Mouse (Mus musculus) intestine, postnatal 0 days (tissue): ENCODE measurements around the gene Mad2l1bp. TPM values are rescaled to one million over a fixed set of nuclear protein-coding genes. Genes with fewer than 3 reads are reported as not detected.

Source experiments
- ATAC-seq: fragments of 200-750 bp; cut with Nextera tagmentation; 2 replicates; pipeline ENCODE4 v1.8.0; 2017; ENCODE audit warnings: mild to moderate bottlenecking, moderate TSS enrichment, moderate library complexity
- H3K27ac ChIP-seq: fragments of 300-500 bp; sonication (generic); 2 replicates; pipeline ENCODE4 v1.5.1; 2014; ENCODE audit warnings: mild to moderate bottlenecking, low read depth, low read length, moderate library complexity
- H3K27me3 ChIP-seq: fragments of 300-500 bp; sonication (generic); replicated peaks from 2 replicates; pipeline ENCODE4 v1.6.1; 2014; ENCODE audit warnings: low read length, mixed read lengths; ENCODE audit not compliant: control insufficient read depth, insufficient read depth
- H3K36me3 ChIP-seq: fragments of 300-500 bp; sonication (generic); 2 replicates; pipeline ENCODE4 v1.6.1; 2014; ENCODE audit warnings: mild to moderate bottlenecking, moderate library complexity; ENCODE audit not compliant: control insufficient read depth, insufficient read depth
- H3K4me1 ChIP-seq: fragments of 300-500 bp; sonication (generic); replicated peaks from 2 replicates; pipeline ENCODE4 v1.6.1; 2014; ENCODE audit warnings: antibody characterized with exemption, low read length, mixed read lengths; ENCODE audit not compliant: control insufficient read depth, insufficient read depth
- H3K4me2 ChIP-seq: fragments of 300-500 bp; sonication (generic); replicated peaks from 2 replicates; pipeline ENCODE4 v1.6.1; 2014; ENCODE audit warnings: low read depth, mild to moderate bottlenecking, moderate library complexity
- H3K4me3 ChIP-seq: fragments of 300-500 bp; sonication (generic); 2 replicates; pipeline ENCODE4 v1.5.1; 2014; ENCODE audit warnings: low read depth, low read length
- H3K9ac ChIP-seq: fragments of 300-500 bp; sonication (generic); 2 replicates; pipeline ENCODE4 v1.6.1; 2014; ENCODE audit warnings: mild to moderate bottlenecking, low read depth, low read length
- H3K9me3 ChIP-seq: fragments of 300-500 bp; sonication (generic); 2 replicates; pipeline ENCODE4 v1.6.1; 2016; ENCODE audit warnings: mixed run types; ENCODE audit not compliant: control insufficient read depth
- CTCF ChIP-seq: sonication (generic); IDR thresholded peaks from 2 replicates; pipeline ENCODE4 v1.5.1; 2016; ENCODE audit warnings: low read depth, mild to moderate bottlenecking, control low read depth, antibody characterized with exemption, moderate library complexity
- WGBS: fragments of 180-500 bp; shearing (Covaris S2); extraction: QIAGEN DNeasy Blood & Tissue Kit; methylation state at CpG from one replicate; pipeline ENCODE4 v1.1.7; 2014; 5-methylcytosine and 5-hydroxymethylcytosine counted together
- polyA plus RNA-seq: library from polyadenylated mRNA; unstranded; fragments of >200 nt; fragmentation: Nextera tagmentation; extraction: Ambion mirVana; gene quantifications from 2 replicates; pipeline ENCODE4 v1.2.1, GENCODE M21; 2015

The Mad2l1bp gene
- polyA plus RNA-seq, 1 experiment from 2014 or later, result 40.2 TPM

DNA sequence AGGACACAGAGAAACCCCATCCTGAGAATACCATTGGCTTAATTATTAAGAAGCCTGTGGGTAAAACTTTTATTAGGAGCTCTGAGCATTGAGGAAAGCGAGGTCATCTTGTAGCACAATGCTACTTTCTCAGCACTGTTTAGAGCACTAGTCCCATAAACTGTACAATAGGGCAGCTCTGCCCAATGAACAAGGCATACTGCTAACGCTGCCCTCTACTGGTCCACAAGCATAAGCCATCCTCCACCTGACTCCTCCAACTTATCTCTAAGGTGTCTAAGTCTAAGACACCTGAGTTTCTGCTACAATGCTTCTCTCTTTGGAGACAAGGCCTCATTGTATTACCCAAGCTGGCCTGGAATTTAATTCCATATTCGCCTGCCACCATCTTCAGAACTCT is 17.2 kb upstream of the Mad2l1bp start:
- ATAC-seq, result no peak; the same call in 1 of the 2 replicates
- H3K4me3 ChIP-seq, result no peak overlapping the region
- TF ChIP-seq CTCF, result peak; percentile 84
- 76% methylated on average over 3 of the region's 3 CpGs for WGBS
- H3K9ac ChIP-seq, result no peak overlapping the region
- no peaks in the 10 kb centered on the region for H3K27me3 ChIP-seq
- H3K4me2 ChIP-seq, result no peak overlapping the region
- peaks cover 62% of the 10 kb centered on the region for H3K36me3 ChIP-seq
- no peak overlapping the region for H3K27ac ChIP-seq
- H3K4me1 ChIP-seq, result no peaks in the 10 kb centered on the region
- H3K9me3 ChIP-seq, result no peaks in the 10 kb centered on the region

DNA sequence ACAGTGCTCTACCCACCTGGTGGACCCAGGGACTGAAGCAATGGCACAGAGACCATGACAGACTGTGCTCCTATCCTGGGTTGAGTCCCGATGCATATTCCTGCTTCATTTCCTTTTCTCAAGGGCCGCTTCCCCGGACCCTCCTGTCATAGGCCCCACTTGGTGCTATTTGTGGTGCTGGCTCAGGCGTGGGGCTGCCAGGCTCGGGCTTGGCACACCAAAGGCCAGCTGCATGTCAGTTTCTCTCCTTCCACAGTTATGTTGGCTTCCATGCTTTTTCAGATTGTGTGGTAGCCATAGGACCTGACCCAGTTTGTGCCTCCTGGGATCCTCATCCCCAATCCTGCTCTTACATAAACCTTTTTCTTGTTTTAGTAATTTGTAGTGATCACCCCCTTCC is 15.4 kb upstream of the Mad2l1bp start:
- H3K9me3 ChIP-seq, result no peaks in the 10 kb centered on the region
- no peak overlapping the region for H3K4me3 ChIP-seq
- peaks cover 80% of the 10 kb centered on the region for H3K36me3 ChIP-seq
- ATAC-seq, result no peak
- H3K4me2 ChIP-seq, result no peak overlapping the region
- 88% methylated on average over 5 of the region's 5 CpGs for WGBS
- no peak for TF ChIP-seq CTCF
- H3K27ac ChIP-seq, result no peak overlapping the region
- no peak overlapping the region for H3K9ac ChIP-seq
- H3K4me1 ChIP-seq, result no peaks in the 10 kb centered on the region
- H3K27me3 ChIP-seq, result no peaks in the 10 kb centered on the region

DNA sequence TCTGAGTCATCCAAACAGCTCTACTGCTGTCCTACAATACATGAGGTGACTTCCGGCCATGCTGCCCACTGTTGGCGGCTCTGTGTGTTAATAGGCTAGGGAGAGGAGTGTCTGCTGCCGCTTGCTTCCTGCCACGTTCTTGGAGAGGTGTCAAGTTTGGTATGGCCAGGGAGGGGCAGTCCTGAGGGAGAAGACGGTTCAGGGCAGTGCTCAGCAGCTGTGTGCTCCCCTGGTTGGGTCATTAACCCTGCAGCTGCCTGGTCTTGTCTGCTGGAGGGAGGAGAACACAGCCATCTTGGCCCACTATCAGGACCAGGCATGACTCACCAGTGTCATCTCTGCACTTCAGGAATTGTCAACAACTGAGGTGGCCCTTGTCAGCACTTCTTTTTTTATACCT is 15.0 kb upstream of the Mad2l1bp start:
- 33% methylated on average over 5 of the region's 5 CpGs for WGBS
- no peak; the same call in 1 of the 2 replicates for TF ChIP-seq CTCF
- no peaks in the 10 kb centered on the region for H3K27me3 ChIP-seq
- H3K9me3 ChIP-seq, result no peaks in the 10 kb centered on the region
- H3K4me2 ChIP-seq, result no peak overlapping the region
- H3K36me3 ChIP-seq, result peaks cover 80% of the 10 kb centered on the region
- no peak overlapping the region for H3K9ac ChIP-seq
- no peak overlapping the region for H3K4me3 ChIP-seq
- H3K4me1 ChIP-seq, result no peaks in the 10 kb centered on the region
- peak; percentile 42 for ATAC-seq
- H3K27ac ChIP-seq, result no peak overlapping the region

GRCm38 (mm10) chr17:46167014-46167413 is 13.7 kb upstream of the Mad2l1bp start:
- peaks cover 67% of the 10 kb centered on the region for H3K36me3 ChIP-seq
- no peak overlapping the region for H3K27ac ChIP-seq
- peak; percentile 56 for TF ChIP-seq CTCF
- no peaks in the 10 kb centered on the region for H3K27me3 ChIP-seq
- no peaks in the 10 kb centered on the region for H3K9me3 ChIP-seq
- no peak overlapping the region for H3K4me2 ChIP-seq
- ATAC-seq, result no peak
- H3K4me3 ChIP-seq, result no peak overlapping the region
- 85% methylated on average over 11 of the region's 11 CpGs for WGBS
- H3K4me1 ChIP-seq, result no peaks in the 10 kb centered on the region
- H3K9ac ChIP-seq, result no peak overlapping the region

- no peak for ATAC-seq
- H3K27ac ChIP-seq, result no peak overlapping the region; the same call in 1 of the 2 replicates
- H3K9ac ChIP-seq, result no peak overlapping the region
- H3K4me3 ChIP-seq, result no peak overlapping the region
- H3K4me2 ChIP-seq, result no peak overlapping the region
- no peak for TF ChIP-seq CTCF
- H3K36me3 ChIP-seq, result peaks cover 63% of the 10 kb centered on the region
- no peaks in the 10 kb centered on the region for H3K27me3 ChIP-seq
- H3K4me1 ChIP-seq, result no peaks in the 10 kb centered on the region
- H3K9me3 ChIP-seq, result no peaks in the 10 kb centered on the region
- 70% methylated on average over 5 of the region's 5 CpGs for WGBS
Observed at GRCm38 (mm10) chr17:46166270-46166669, 12.9 kb upstream of the Mad2l1bp start.

- peaks cover 63% of the 10 kb centered on the region for H3K36me3 ChIP-seq
Observed at GRCm38 (mm10) chr17:46165460-46165859, 12.1 kb upstream of the Mad2l1bp start.

GRCm38 (mm10) chr17:46164791-46165190 is 11.4 kb upstream of the Mad2l1bp start:
- ATAC-seq, result no peak
- no peaks in the 10 kb centered on the region for H3K9me3 ChIP-seq
- no peaks in the 10 kb centered on the region for H3K27me3 ChIP-seq
- no peak overlapping the region for H3K9ac ChIP-seq
- no peak overlapping the region for H3K4me3 ChIP-seq
- H3K4me1 ChIP-seq, result no peaks in the 10 kb centered on the region
- no peak overlapping the region for H3K4me2 ChIP-seq
- H3K36me3 ChIP-seq, result peaks cover 61% of the 10 kb centered on the region
- TF ChIP-seq CTCF, result no peak
- H3K27ac ChIP-seq, result no peak overlapping the region
- WGBS, result 90% methylated on average over 10 of the region's 10 CpGs

More at GRCm38 (mm10) chr17:46165460-46165859, 12.1 kb upstream of the Mad2l1bp start:
- 89% methylated on average over 12 of the region's 12 CpGs for WGBS
- H3K9ac ChIP-seq, result no peak overlapping the region
- H3K27ac ChIP-seq, result no peak overlapping the region
- no peak overlapping the region for H3K4me2 ChIP-seq
- H3K27me3 ChIP-seq, result no peaks in the 10 kb centered on the region
- TF ChIP-seq CTCF, result no peak
- ATAC-seq, result no peak
- H3K4me3 ChIP-seq, result no peak overlapping the region
- H3K9me3 ChIP-seq, result no peaks in the 10 kb centered on the region
- H3K4me1 ChIP-seq, result no peaks in the 10 kb centered on the region
